Mouse (Mus musculus) heart, postnatal 0 days (tissue): ENCODE measurements around the gene Tgoln1.

Source experiments
- CTCF ChIP-seq: IDR thresholded peaks from 2 replicates; pipeline ENCODE4 v1.5.1; 2016; ENCODE audit warnings: antibody characterized with exemption, control low read depth, low read depth
- EP300 ChIP-seq: IDR thresholded peaks from 2 replicates; pipeline ENCODE4 v1.6.1; 2016; ENCODE audit warnings: antibody characterized with exemption, low read depth

DNA sequence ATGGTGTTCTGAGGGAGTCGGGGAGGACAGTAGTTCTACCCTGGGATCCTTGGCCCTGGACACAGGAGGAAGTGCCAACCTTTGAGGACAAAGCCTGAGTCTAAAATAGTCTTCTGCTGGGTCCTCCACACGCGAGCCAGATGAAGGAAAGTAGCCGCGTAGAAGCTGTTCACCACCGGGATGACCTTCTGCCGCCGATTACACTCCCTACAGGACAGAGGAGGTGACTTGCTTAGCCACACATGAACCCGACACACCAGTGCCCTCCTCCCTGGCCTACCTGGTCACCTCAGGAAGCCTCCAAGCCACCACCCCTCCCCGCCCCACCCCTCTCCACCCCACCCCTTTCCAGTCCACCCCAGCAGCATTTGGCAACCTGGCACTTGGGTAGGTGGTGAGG lies 48.1 kb downstream of the Tgoln1 start:
- TF ChIP-seq CTCF, result no peak
- TF ChIP-seq EP300, result no peak
